Mouse (Mus musculus): ENCODE results near the gene Zfp36. TPM values are rescaled to one million over a fixed set of nuclear protein-coding genes. Genes with fewer than 3 reads are reported as not detected.

Zfp36 gene
- polyA plus RNA-seq, 1 experiment from 2014 or later = 3.7 TPM

DNA sequence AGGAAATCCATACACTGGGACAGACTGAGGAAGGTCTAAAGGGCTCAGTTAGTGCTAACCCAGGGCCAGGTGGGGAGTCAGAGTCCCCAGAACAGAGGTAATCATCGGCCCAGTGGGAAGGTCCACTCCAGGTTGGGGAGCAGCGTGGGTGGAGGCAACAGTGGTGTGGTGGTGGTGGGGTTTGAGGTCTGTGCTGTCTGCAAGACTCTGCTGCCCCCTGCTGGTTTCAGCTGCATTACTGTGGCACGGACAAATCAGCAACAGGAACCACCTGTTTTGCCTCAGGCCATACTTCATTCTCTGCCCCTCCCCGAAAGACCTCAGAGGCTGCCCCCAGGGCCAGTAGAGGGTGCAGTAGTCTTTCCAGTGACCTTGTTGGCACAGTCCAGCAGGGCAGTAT, 6.4 kb upstream of the Zfp36 start:
- H3K36me3 ChIP-seq (replicated peaks; ENCODE audit: control insufficient read depth, insufficient read depth) = peaks cover 51% of the 10 kb centered on the region
- H3K4me2 ChIP-seq (replicated peaks) = no peak overlapping the region
- no peak overlapping the region for H3K4me3 ChIP-seq (replicated peaks; ENCODE audit: low read length)
- 0 out of 2 replicates have a peak overlapping the region, but pooled peaks have one; percentile 20 for H3K9ac ChIP-seq
- no peak overlapping the region for H3K27ac ChIP-seq
- DNase-seq (ENCODE audit: low spot score) (peak; percentile 85), ATAC-seq (ENCODE audit: low FRiP score) (peak; percentile 72)
- WGBS = 17% methylated on average over 4 of the region's 4 CpGs
- no peaks in the 10 kb centered on the region for H3K27me3 ChIP-seq (ENCODE audit: control insufficient read depth, insufficient read depth, low read length)
- H3K9me3 ChIP-seq (ENCODE audit: control insufficient read depth, low read length) = no peaks in the 10 kb centered on the region
- peaks cover 14% of the 10 kb centered on the region for H3K4me1 ChIP-seq (replicated peaks; ENCODE audit: control insufficient read depth, insufficient read depth, low read length)

DNA sequence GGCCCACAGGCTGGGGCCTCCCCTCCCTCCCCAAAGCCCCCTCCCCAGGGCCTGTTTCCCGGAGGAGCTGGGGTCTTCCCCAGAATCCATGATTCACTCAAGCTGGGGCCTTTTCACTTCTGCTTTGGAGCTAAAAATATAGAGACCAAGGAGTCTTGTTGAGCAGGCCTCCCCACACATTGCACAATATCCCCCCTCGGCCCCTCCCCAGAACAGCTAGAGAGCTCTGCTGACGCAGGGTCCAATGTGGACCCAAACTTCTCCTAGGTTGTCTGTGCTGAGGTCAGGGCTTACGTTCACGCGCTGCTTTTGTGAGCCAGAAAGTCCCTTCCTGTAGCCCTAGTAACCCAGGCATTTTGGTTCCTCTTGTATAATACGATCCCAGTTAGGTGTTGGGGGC, 6.0 kb upstream of the Zfp36 start:
- DNase-seq (ENCODE audit: low spot score) = no peak
- Histone ChIP-seq H3K9me3 (ENCODE audit: control insufficient read depth, low read length) (no peaks in the 10 kb centered on the region), H3K4me3 (replicated peaks; ENCODE audit: low read length) (no peak overlapping the region), H3K27ac (no peak overlapping the region), H3K4me1 (replicated peaks; ENCODE audit: control insufficient read depth, insufficient read depth, low read length) (peaks cover 15% of the 10 kb centered on the region), H3K4me2 (replicated peaks) (no peak overlapping the region), H3K27me3 (ENCODE audit: control insufficient read depth, insufficient read depth, low read length) (no peaks in the 10 kb centered on the region), H3K36me3 (replicated peaks; ENCODE audit: control insufficient read depth, insufficient read depth) (peaks cover 51% of the 10 kb centered on the region), H3K9ac (no peak overlapping the region)
- ATAC-seq (ENCODE audit: low FRiP score) = no peak
- WGBS = 91% methylated on average over 7 of the region's 7 CpGs

- ATAC-seq (ENCODE audit: low FRiP score) (no peak), DNase-seq (ENCODE audit: low spot score) (no peak)
- Histone ChIP-seq H3K4me1 (replicated peaks; ENCODE audit: control insufficient read depth, insufficient read depth, low read length) (peaks cover 17% of the 10 kb centered on the region), H3K27ac (no peak overlapping the region), H3K9ac (no peak overlapping the region), H3K4me3 (replicated peaks; ENCODE audit: low read length) (no peak overlapping the region), H3K36me3 (replicated peaks; ENCODE audit: control insufficient read depth, insufficient read depth) (peaks cover 43% of the 10 kb centered on the region), H3K9me3 (ENCODE audit: control insufficient read depth, low read length) (no peaks in the 10 kb centered on the region), H3K27me3 (ENCODE audit: control insufficient read depth, insufficient read depth, low read length) (no peaks in the 10 kb centered on the region), H3K4me2 (replicated peaks) (no peak overlapping the region)
- WGBS = 93% methylated on average over 9 of the region's 9 CpGs
These were observed 5.1 kb upstream of the Zfp36 start for GRCm38 (mm10) chr7:28385196-28385595.

DNA sequence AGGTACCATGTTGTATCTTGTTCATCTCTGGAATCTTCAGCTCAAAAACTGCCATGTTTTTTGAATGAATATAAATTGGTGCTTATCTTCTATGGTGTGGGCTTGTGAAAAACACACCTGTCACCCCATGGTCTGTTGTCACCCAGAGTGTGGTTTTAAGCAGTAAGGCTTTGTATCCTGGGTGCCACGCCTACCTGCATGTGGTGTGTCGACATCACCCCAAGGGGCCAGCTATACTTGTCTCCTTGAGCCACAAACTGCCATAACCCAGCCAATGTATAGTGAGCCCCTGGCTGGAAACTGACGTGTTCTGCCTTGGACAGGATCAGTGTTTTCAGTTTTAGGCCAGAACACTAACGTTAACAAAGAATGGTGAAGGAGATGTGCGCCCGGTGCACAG, 4.1 kb upstream of the Zfp36 start:
- no peak overlapping the region for H3K4me3 ChIP-seq (replicated peaks; ENCODE audit: low read length)
- 85% methylated on average over 6 of the region's 6 CpGs for WGBS

GRCm38 (mm10) chr7:28383606-28384005, 3.6 kb upstream of the Zfp36 start:
- Histone ChIP-seq H3K4me1 (replicated peaks; ENCODE audit: control insufficient read depth, insufficient read depth, low read length) (peaks cover 20% of the 10 kb centered on the region), H3K9ac (no peak overlapping the region), H3K27ac (no peak overlapping the region), H3K36me3 (replicated peaks; ENCODE audit: control insufficient read depth, insufficient read depth) (peaks cover 28% of the 10 kb centered on the region), H3K9me3 (ENCODE audit: control insufficient read depth, low read length) (no peaks in the 10 kb centered on the region), H3K4me2 (replicated peaks) (no peak overlapping the region), H3K27me3 (ENCODE audit: control insufficient read depth, insufficient read depth, low read length) (no peaks in the 10 kb centered on the region), H3K4me3 (replicated peaks; ENCODE audit: low read length) (no peak overlapping the region)
- no peak for DNase-seq (ENCODE audit: low spot score)
- WGBS = 86% methylated on average over 4 of the region's 4 CpGs
- ATAC-seq (ENCODE audit: low FRiP score) = no peak

More for the DNA sequence above, 4.1 kb upstream of the Zfp36 start:
- H3K9me3 ChIP-seq (ENCODE audit: control insufficient read depth, low read length) = no peaks in the 10 kb centered on the region
- no peak overlapping the region for H3K4me2 ChIP-seq (replicated peaks)
- H3K4me1 ChIP-seq (replicated peaks; ENCODE audit: control insufficient read depth, insufficient read depth, low read length) = peaks cover 17% of the 10 kb centered on the region
- no peaks in the 10 kb centered on the region for H3K27me3 ChIP-seq (ENCODE audit: control insufficient read depth, insufficient read depth, low read length)
- ATAC-seq (ENCODE audit: low FRiP score) (no peak), DNase-seq (ENCODE audit: low spot score) (no peak)
- no peak overlapping the region for H3K9ac ChIP-seq
- peaks cover 34% of the 10 kb centered on the region for H3K36me3 ChIP-seq (replicated peaks; ENCODE audit: control insufficient read depth, insufficient read depth)
- H3K27ac ChIP-seq = no peak overlapping the region

- peaks cover 27% of the 10 kb centered on the region for H3K4me1 ChIP-seq (replicated peaks; ENCODE audit: control insufficient read depth, insufficient read depth, low read length)
- no peaks in the 10 kb centered on the region for H3K9me3 ChIP-seq (ENCODE audit: control insufficient read depth, low read length)
- no peak overlapping the region for H3K4me3 ChIP-seq (replicated peaks; ENCODE audit: low read length)
- no peak overlapping the region for H3K9ac ChIP-seq
- H3K27me3 ChIP-seq (ENCODE audit: control insufficient read depth, insufficient read depth, low read length) = no peaks in the 10 kb centered on the region
- H3K36me3 ChIP-seq (replicated peaks; ENCODE audit: control insufficient read depth, insufficient read depth) = peaks cover 22% of the 10 kb centered on the region
- DNase-seq (ENCODE audit: low spot score) (no peak), ATAC-seq (ENCODE audit: low FRiP score) (no peak)
- 0 out of 2 replicates have a peak overlapping the region, but pooled peaks have one; percentile 42 for H3K4me2 ChIP-seq (replicated peaks)
- 73% methylated on average over 11 of the region's 11 CpGs for WGBS
- no peak overlapping the region; the same call in 1 of the 2 replicates for H3K27ac ChIP-seq
These were observed 2.9 kb upstream of the Zfp36 start for GRCm38 (mm10) chr7:28382981-28383396.

- H3K4me1 ChIP-seq (replicated peaks; ENCODE audit: control insufficient read depth, insufficient read depth, low read length) = peaks cover 29% of the 10 kb centered on the region
- DNase-seq (ENCODE audit: low spot score) = no peak
These were observed 2.4 kb upstream of the Zfp36 start for GRCm38 (mm10) chr7:28382347-28382951.

DNA sequence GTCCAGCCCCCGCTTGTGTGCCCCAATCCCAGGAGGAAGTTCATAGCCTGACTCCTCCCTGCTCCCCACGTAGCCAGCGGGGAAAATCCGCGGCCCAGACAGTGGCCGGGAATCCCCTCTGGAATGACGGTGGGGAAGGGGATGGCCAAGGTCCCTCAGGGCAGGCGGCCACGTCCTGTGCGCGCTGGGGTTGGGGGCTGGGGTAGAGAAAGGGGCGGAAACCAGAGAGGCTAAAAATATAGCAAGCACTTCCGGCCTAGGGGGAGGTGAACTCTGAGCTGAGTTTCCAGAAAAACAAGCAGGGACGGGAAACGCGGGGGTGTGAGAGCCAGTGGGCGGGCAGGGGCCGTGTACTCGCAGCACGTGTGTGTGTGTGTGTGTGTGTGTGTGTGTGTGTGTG, 1.9 kb upstream of the Zfp36 start:
- H3K9ac ChIP-seq = peak overlapping the region; percentile 39
- ATAC-seq (ENCODE audit: low FRiP score) = no peak

More at GRCm38 (mm10) chr7:28382347-28382951, 2.4 kb upstream of the Zfp36 start:
- peak overlapping the region; percentile 42 for H3K4me2 ChIP-seq (replicated peaks)
- WGBS = 63% methylated on average over 10 of the region's 12 CpGs
- peaks cover 16% of the 10 kb centered on the region; the same call in 1 of the 2 replicates for H3K36me3 ChIP-seq (replicated peaks; ENCODE audit: control insufficient read depth, insufficient read depth)
- H3K9me3 ChIP-seq (ENCODE audit: control insufficient read depth, low read length) = no peaks in the 10 kb centered on the region
- no peak overlapping the region for H3K9ac ChIP-seq
- no peaks in the 10 kb centered on the region for H3K27me3 ChIP-seq (ENCODE audit: control insufficient read depth, insufficient read depth, low read length)
- ATAC-seq (ENCODE audit: low FRiP score) = no peak
- H3K4me3 ChIP-seq (replicated peaks; ENCODE audit: low read length) = no peak overlapping the region
- no peak overlapping the region; the same call in 1 of the 2 replicates for H3K27ac ChIP-seq

GRCm38 (mm10) chr7:28381017-28381790, 1.2 kb upstream of the Zfp36 start:
- whole genome bisulfite sequencing = 7% methylated on average over 30 of the region's 30 CpGs
- ATAC-seq (ENCODE audit: low FRiP score) = no peak
- Histone ChIP-seq H3K9ac (peak overlapping the region; percentile 39), H3K36me3 (replicated peaks; ENCODE audit: control insufficient read depth, insufficient read depth) (peaks cover 11% of the 10 kb centered on the region; the same call in 1 of the 2 replicates), H3K9me3 (ENCODE audit: control insufficient read depth, low read length) (no peaks in the 10 kb centered on the region), H3K27me3 (ENCODE audit: control insufficient read depth, insufficient read depth, low read length) (no peaks in the 10 kb centered on the region), H3K4me2 (replicated peaks) (peak overlapping the region; percentile 42), H3K4me1 (replicated peaks; ENCODE audit: control insufficient read depth, insufficient read depth, low read length) (peaks cover 33% of the 10 kb centered on the region), H3K27ac (peak overlapping the region; percentile 76), H3K4me3 (replicated peaks; ENCODE audit: low read length) (0 out of 2 replicates have a peak overlapping the region, but pooled peaks have one; percentile 1)
- DNase-seq (ENCODE audit: low spot score) = peak; percentile 45

More for the DNA sequence above, 1.9 kb upstream of the Zfp36 start:
- Histone ChIP-seq H3K4me2 (replicated peaks) (peak overlapping the region; percentile 42), H3K27me3 (ENCODE audit: control insufficient read depth, insufficient read depth, low read length) (no peaks in the 10 kb centered on the region), H3K27ac (peak overlapping the region; percentile 76), H3K4me3 (replicated peaks; ENCODE audit: low read length) (0 out of 2 replicates have a peak overlapping the region, but pooled peaks have one; percentile 1), H3K36me3 (replicated peaks; ENCODE audit: control insufficient read depth, insufficient read depth) (peaks cover 14% of the 10 kb centered on the region; the same call in 1 of the 2 replicates), H3K9me3 (ENCODE audit: control insufficient read depth, low read length) (no peaks in the 10 kb centered on the region), H3K4me1 (replicated peaks; ENCODE audit: control insufficient read depth, insufficient read depth, low read length) (peaks cover 29% of the 10 kb centered on the region)
- no peak for DNase-seq (ENCODE audit: low spot score)
- 11% methylated on average over 19 of the region's 20 CpGs for WGBS

Data from hindbrain, embryonic 14.5 days (tissue).